Mouse (Mus musculus) midbrain, embryonic 14.5 days (tissue): ENCODE measurements at regions not wholly inside any gene's neighbourhood (a gene's known extent, or its start where the extent isn't known, plus 50 kb on each side); places are given as distances from the start of the nearest gene placed in this dataset.

Source experiments
- ATAC-seq: fragments of 200-750 bp; cut with Nextera tagmentation; 2 replicates; pipeline ENCODE4 v1.8.0; 2017; ENCODE audit warnings: moderate number of reproducible peaks, moderate library complexity; ENCODE audit not compliant: low FRiP score, low TSS enrichment
- DNase-seq: peaks from one replicate; pipeline ENCODE4 v3.0.0-alpha.2; 2015
- H3K27ac ChIP-seq: fragments of 300-500 bp; sonication (generic); replicated peaks from 2 replicates; pipeline ENCODE4 v1.5.1; 2014; ENCODE audit warnings: mild to moderate bottlenecking, low read depth, low read length, moderate library complexity
- H3K27me3 ChIP-seq: fragments of 300-500 bp; sonication (generic); 2 replicates; pipeline ENCODE4 v1.6.1; 2014; ENCODE audit warnings: low read length, control low read depth, mixed read lengths; ENCODE audit not compliant: control insufficient read depth, insufficient read depth
- H3K36me3 ChIP-seq: fragments of 300-500 bp; sonication (generic); 2 replicates; pipeline ENCODE4 v1.6.1; 2014; ENCODE audit warnings: low read length, control low read depth; ENCODE audit not compliant: control insufficient read depth, insufficient read depth
- H3K4me1 ChIP-seq: fragments of 300-500 bp; sonication (generic); 2 replicates; pipeline ENCODE4 v1.6.1; 2014; ENCODE audit warnings: mild to moderate bottlenecking, antibody characterized with exemption, low read length, control low read depth; ENCODE audit not compliant: control insufficient read depth, insufficient read depth
- H3K4me2 ChIP-seq: fragments of 300-500 bp; sonication (generic); 2 replicates; pipeline ENCODE4 v1.6.1; 2014; ENCODE audit warnings: mild to moderate bottlenecking, low read length, moderate library complexity
- H3K4me3 ChIP-seq: fragments of 300-500 bp; sonication (generic); replicated peaks from 2 replicates; pipeline ENCODE4 v1.5.1; 2014; ENCODE audit warnings: low read depth, low read length
- H3K9ac ChIP-seq: fragments of 300-500 bp; sonication (generic); replicated peaks from 2 replicates; pipeline ENCODE4 v1.6.1; 2014; ENCODE audit warnings: mild to moderate bottlenecking, low read length, moderate library complexity
- H3K9me3 ChIP-seq: fragments of 300-500 bp; sonication (generic); 2 replicates; pipeline ENCODE4 v1.6.1; 2016; ENCODE audit warnings: low read length, control low read depth, mixed read lengths; ENCODE audit not compliant: control insufficient read depth
- WGBS: fragments of 180-500 bp; shearing (Covaris S2); extraction: QIAGEN DNeasy Blood & Tissue Kit; methylation state at CpG from one replicate; pipeline ENCODE4 v1.1.7; 2014; 5-methylcytosine and 5-hydroxymethylcytosine counted together

- WGBS, result 96% methylated on average over 4 of the region's 4 CpGs
- no peak overlapping the region for H3K4me3 ChIP-seq
- H3K9ac ChIP-seq, result no peak overlapping the region
- no peaks in the 10 kb centered on the region for H3K27me3 ChIP-seq
- no peak overlapping the region for H3K27ac ChIP-seq
- no peaks in the 10 kb centered on the region for H3K36me3 ChIP-seq
- DNase-seq (no peak), ATAC-seq (no peak)
- no peaks in the 10 kb centered on the region for H3K4me1 ChIP-seq
- H3K4me2 ChIP-seq, result no peak overlapping the region
- no peaks in the 10 kb centered on the region for H3K9me3 ChIP-seq
Measured at GRCm38 (mm10) chr4:75884371-75884770, 606.3 kb upstream of the Dmac1 start.

GRCm38 (mm10) chr4:75869771-75870170 is 591.7 kb upstream of the Dmac1 start:
- no peak overlapping the region for H3K27ac ChIP-seq
- no peak overlapping the region for H3K4me2 ChIP-seq
- ATAC-seq (no peak), DNase-seq (no peak)
- no peaks in the 10 kb centered on the region for H3K9me3 ChIP-seq
- H3K9ac ChIP-seq, result no peak overlapping the region
- no peaks in the 10 kb centered on the region for H3K27me3 ChIP-seq
- H3K36me3 ChIP-seq, result no peaks in the 10 kb centered on the region
- 81% methylated on average over 1 of the region's 1 CpGs for WGBS
- no peaks in the 10 kb centered on the region for H3K4me1 ChIP-seq
- no peak overlapping the region for H3K4me3 ChIP-seq

GRCm38 (mm10) chr4:75861076-75861475 is 583.0 kb upstream of the Dmac1 start:
- WGBS, result 71% methylated on average over 2 of the region's 2 CpGs
- no peak overlapping the region for H3K9ac ChIP-seq
- peaks cover 5% of the 10 kb centered on the region; the same call in 1 of the 2 replicates for H3K4me1 ChIP-seq
- H3K36me3 ChIP-seq, result no peaks in the 10 kb centered on the region
- DNase-seq (no peak), ATAC-seq (no peak)
- H3K9me3 ChIP-seq, result no peaks in the 10 kb centered on the region
- H3K4me3 ChIP-seq, result no peak overlapping the region
- no peaks in the 10 kb centered on the region for H3K27me3 ChIP-seq
- no peak overlapping the region for H3K27ac ChIP-seq
- H3K4me2 ChIP-seq, result no peak overlapping the region

GRCm38 (mm10) chr4:75857769-75858408 is 579.8 kb upstream of the Dmac1 start:
- no peaks in the 10 kb centered on the region for H3K9me3 ChIP-seq
- no peak overlapping the region for H3K4me2 ChIP-seq
- no peaks in the 10 kb centered on the region for H3K36me3 ChIP-seq
- DNase-seq (peak; percentile 64), ATAC-seq (no peak; the same call in 1 of the 2 replicates)
- H3K9ac ChIP-seq, result no peak overlapping the region
- no peak overlapping the region for H3K4me3 ChIP-seq
- H3K27ac ChIP-seq, result no peak overlapping the region
- no peaks in the 10 kb centered on the region for H3K27me3 ChIP-seq
- H3K4me1 ChIP-seq, result peaks cover 5% of the 10 kb centered on the region; the same call in 1 of the 2 replicates
- 57% methylated on average over 2 of the region's 2 CpGs for WGBS

GRCm38 (mm10) chr4:75855688-75856296 is 577.7 kb upstream of the Dmac1 start:
- peaks cover 5% of the 10 kb centered on the region; the same call in 1 of the 2 replicates for H3K4me1 ChIP-seq
- no peaks in the 10 kb centered on the region for H3K27me3 ChIP-seq
- WGBS, result 17% methylated on average over 6 of the region's 6 CpGs
- H3K9me3 ChIP-seq, result no peaks in the 10 kb centered on the region
- DNase-seq, result peak; percentile 20
- no peaks in the 10 kb centered on the region for H3K36me3 ChIP-seq
- H3K4me3 ChIP-seq, result no peak overlapping the region
- H3K27ac ChIP-seq, result no peak overlapping the region
- no peak overlapping the region for H3K4me2 ChIP-seq
- ATAC-seq, result no peak
- no peak overlapping the region for H3K9ac ChIP-seq

GRCm38 (mm10) chr4:75850343-75850742 is 572.2 kb upstream of the Dmac1 start:
- Histone ChIP-seq H3K9ac (no peak overlapping the region), H3K36me3 (no peaks in the 10 kb centered on the region), H3K4me1 (no peaks in the 10 kb centered on the region), H3K4me2 (no peak overlapping the region), H3K27ac (no peak overlapping the region), H3K27me3 (no peaks in the 10 kb centered on the region), H3K9me3 (no peaks in the 10 kb centered on the region), H3K4me3 (no peak overlapping the region)
- ATAC-seq (no peak), DNase-seq (no peak)
- WGBS, result 79% methylated on average over 2 of the region's 2 CpGs

- H3K4me3 ChIP-seq, result no peak overlapping the region
- DNase-seq, result no peak
- H3K9me3 ChIP-seq, result no peaks in the 10 kb centered on the region
- no peak overlapping the region for H3K4me2 ChIP-seq
- no peaks in the 10 kb centered on the region for H3K4me1 ChIP-seq
- WGBS, result 92% methylated on average over 6 of the region's 6 CpGs
- ATAC-seq, result no peak
- no peaks in the 10 kb centered on the region for H3K27me3 ChIP-seq
- no peak overlapping the region for H3K9ac ChIP-seq
- H3K36me3 ChIP-seq, result no peaks in the 10 kb centered on the region
- H3K27ac ChIP-seq, result no peak overlapping the region
Measured at GRCm38 (mm10) chr4:75847675-75848385, 569.7 kb upstream of the Dmac1 start.

GRCm38 (mm10) chr4:75845021-75845420 is 566.9 kb upstream of the Dmac1 start:
- no peaks in the 10 kb centered on the region for H3K27me3 ChIP-seq
- no peak overlapping the region for H3K4me2 ChIP-seq
- no peaks in the 10 kb centered on the region for H3K36me3 ChIP-seq
- ATAC-seq, result no peak
- 90% methylated on average over 3 of the region's 3 CpGs for WGBS
- H3K4me1 ChIP-seq, result no peaks in the 10 kb centered on the region
- no peak for DNase-seq
- H3K4me3 ChIP-seq, result no peak overlapping the region
- no peak overlapping the region for H3K9ac ChIP-seq
- H3K27ac ChIP-seq, result no peak overlapping the region
- no peaks in the 10 kb centered on the region for H3K9me3 ChIP-seq
